Mouse (Mus musculus): ENCODE measurements around the gene Trim41. TPM values are rescaled to one million over a fixed set of nuclear protein-coding genes. Genes with fewer than 3 reads are reported as not detected.

Trim41 gene
- polyA plus RNA-seq, 1 experiment from 2014 or later = 5.7 TPM

GRCm38 (mm10) chr11:48815851-48816250 lies 1.3 kb downstream of the Trim41 start:
- WGBS = 81% methylated on average over 16 of the region's 16 CpGs
- Histone ChIP-seq H3K9me3 (ENCODE audit: control insufficient read depth, low read length) (no peaks in the 10 kb centered on the region), H3K27me3 (ENCODE audit: control insufficient read depth, insufficient read depth, low read length) (no peaks in the 10 kb centered on the region)

DNA sequence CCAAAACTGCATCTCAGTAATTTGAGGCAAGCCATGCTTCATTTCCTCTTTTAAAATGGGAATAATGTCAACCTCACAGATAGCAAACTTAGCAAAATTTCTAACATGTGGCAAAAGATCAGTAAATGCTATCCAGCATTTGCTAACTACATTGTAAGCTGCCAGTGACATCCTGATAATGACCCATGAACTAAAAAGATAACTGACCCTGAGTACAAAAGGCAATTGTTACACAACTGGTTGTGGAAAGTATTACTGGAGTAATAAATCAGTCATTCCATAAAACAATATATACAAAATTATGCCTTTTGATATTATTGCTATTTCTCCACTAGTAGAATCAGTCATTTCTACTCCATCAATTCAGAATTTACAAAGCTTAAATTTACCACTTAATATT lies 3.4 kb downstream of the Trim41 start:
- DNase-seq (ENCODE audit: low spot score) (no peak), ATAC-seq (ENCODE audit: insufficient number of reproducible peaks, low FRiP score, low TSS enrichment, low read depth) (no peak)
- peaks cover 8% of the 10 kb centered on the region for H3K36me3 ChIP-seq (ENCODE audit: control insufficient read depth, insufficient read depth, low read length)
- 0 out of 2 replicates have a peak, but pooled peaks cover 3% of the 10 kb centered on the region for H3K4me1 ChIP-seq (ENCODE audit: control insufficient read depth, insufficient read depth, low read length)
- no peak overlapping the region for H3K4me3 ChIP-seq (ENCODE audit: low read depth, low read length)
- H3K27me3 ChIP-seq (ENCODE audit: control insufficient read depth, insufficient read depth, low read length) = no peaks in the 10 kb centered on the region
- no peak overlapping the region for H3K27ac ChIP-seq (replicated peaks; ENCODE audit: low read depth, low read length)
- H3K4me2 ChIP-seq (ENCODE audit: low read depth, severe bottlenecking) = no peak overlapping the region
- no peak overlapping the region for H3K9ac ChIP-seq (ENCODE audit: low read length)
- no peaks in the 10 kb centered on the region for H3K9me3 ChIP-seq (ENCODE audit: control insufficient read depth, low read length)

More at GRCm38 (mm10) chr11:48815851-48816250, 1.3 kb downstream of the Trim41 start:
- H3K4me1 ChIP-seq (ENCODE audit: control insufficient read depth, insufficient read depth, low read length) = 0 out of 2 replicates have a peak, but pooled peaks cover 3% of the 10 kb centered on the region
- no peak overlapping the region for H3K27ac ChIP-seq (replicated peaks; ENCODE audit: low read depth, low read length)
- ATAC-seq (ENCODE audit: insufficient number of reproducible peaks, low FRiP score, low TSS enrichment, low read depth) (no peak), DNase-seq (ENCODE audit: low spot score) (no peak)
- peak overlapping the region; percentile 76 for H3K4me2 ChIP-seq (ENCODE audit: low read depth, severe bottlenecking)
- H3K36me3 ChIP-seq (ENCODE audit: control insufficient read depth, insufficient read depth, low read length) = peaks cover 4% of the 10 kb centered on the region; the same call in 1 of the 2 replicates
- peak overlapping the region; percentile 66 for H3K4me3 ChIP-seq (ENCODE audit: low read depth, low read length)
- no peak overlapping the region; the same call in 1 of the 2 replicates for H3K9ac ChIP-seq (ENCODE audit: low read length)

DNA sequence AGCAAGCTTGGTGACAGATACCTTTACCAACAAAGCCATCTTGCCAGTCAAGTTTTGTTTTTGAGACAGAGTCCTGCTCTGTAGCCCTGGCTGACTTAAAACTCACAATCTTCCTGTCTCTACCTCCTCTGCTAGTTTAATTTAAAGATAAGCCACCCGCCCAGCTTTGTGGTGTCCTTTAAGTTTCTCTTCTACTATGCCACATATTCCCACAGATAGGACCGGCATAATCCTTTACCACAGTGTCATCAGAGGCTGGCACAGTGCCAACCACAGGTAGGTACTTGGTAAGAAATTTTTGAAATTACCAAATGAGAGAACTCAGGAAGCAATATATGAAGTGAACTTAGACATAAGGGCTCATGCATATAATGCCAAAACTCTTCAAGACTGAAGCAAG lies 7.0 kb downstream of the Trim41 start:
- no peak overlapping the region for H3K9ac ChIP-seq (ENCODE audit: low read length)
- no peaks in the 10 kb centered on the region for H3K9me3 ChIP-seq (ENCODE audit: control insufficient read depth, low read length)
- no peak overlapping the region for H3K4me3 ChIP-seq (ENCODE audit: low read depth, low read length)
- ATAC-seq (ENCODE audit: insufficient number of reproducible peaks, low FRiP score, low TSS enrichment, low read depth) = no peak
- no peak for DNase-seq (ENCODE audit: low spot score)
- H3K27ac ChIP-seq (replicated peaks; ENCODE audit: low read depth, low read length) = no peak overlapping the region
- no peaks in the 10 kb centered on the region for H3K4me1 ChIP-seq (ENCODE audit: control insufficient read depth, insufficient read depth, low read length)
- 95% methylated on average over 2 of the region's 2 CpGs for WGBS
- H3K4me2 ChIP-seq (ENCODE audit: low read depth, severe bottlenecking) = no peak overlapping the region
- no peaks in the 10 kb centered on the region for H3K27me3 ChIP-seq (ENCODE audit: control insufficient read depth, insufficient read depth, low read length)
- peaks cover 14% of the 10 kb centered on the region for H3K36me3 ChIP-seq (ENCODE audit: control insufficient read depth, insufficient read depth, low read length)

GRCm38 (mm10) chr11:48809434-48809830 lies 7.7 kb downstream of the Trim41 start:
- no peak for DNase-seq (ENCODE audit: low spot score)
- H3K4me1 ChIP-seq (ENCODE audit: control insufficient read depth, insufficient read depth, low read length) = no peaks in the 10 kb centered on the region
- no peaks in the 10 kb centered on the region for H3K9me3 ChIP-seq (ENCODE audit: control insufficient read depth, low read length)
- 69% methylated on average over 4 of the region's 4 CpGs for WGBS
- H3K27me3 ChIP-seq (ENCODE audit: control insufficient read depth, insufficient read depth, low read length) = no peaks in the 10 kb centered on the region
- H3K36me3 ChIP-seq (ENCODE audit: control insufficient read depth, insufficient read depth, low read length) = peaks cover 20% of the 10 kb centered on the region
- ATAC-seq (ENCODE audit: insufficient number of reproducible peaks, low FRiP score, low TSS enrichment, low read depth) = no peak
- H3K9ac ChIP-seq (ENCODE audit: low read length) = no peak overlapping the region
- H3K4me3 ChIP-seq (ENCODE audit: low read depth, low read length) = no peak overlapping the region
- H3K27ac ChIP-seq (replicated peaks; ENCODE audit: low read depth, low read length) = no peak overlapping the region
- H3K4me2 ChIP-seq (ENCODE audit: low read depth, severe bottlenecking) = no peak overlapping the region

DNA sequence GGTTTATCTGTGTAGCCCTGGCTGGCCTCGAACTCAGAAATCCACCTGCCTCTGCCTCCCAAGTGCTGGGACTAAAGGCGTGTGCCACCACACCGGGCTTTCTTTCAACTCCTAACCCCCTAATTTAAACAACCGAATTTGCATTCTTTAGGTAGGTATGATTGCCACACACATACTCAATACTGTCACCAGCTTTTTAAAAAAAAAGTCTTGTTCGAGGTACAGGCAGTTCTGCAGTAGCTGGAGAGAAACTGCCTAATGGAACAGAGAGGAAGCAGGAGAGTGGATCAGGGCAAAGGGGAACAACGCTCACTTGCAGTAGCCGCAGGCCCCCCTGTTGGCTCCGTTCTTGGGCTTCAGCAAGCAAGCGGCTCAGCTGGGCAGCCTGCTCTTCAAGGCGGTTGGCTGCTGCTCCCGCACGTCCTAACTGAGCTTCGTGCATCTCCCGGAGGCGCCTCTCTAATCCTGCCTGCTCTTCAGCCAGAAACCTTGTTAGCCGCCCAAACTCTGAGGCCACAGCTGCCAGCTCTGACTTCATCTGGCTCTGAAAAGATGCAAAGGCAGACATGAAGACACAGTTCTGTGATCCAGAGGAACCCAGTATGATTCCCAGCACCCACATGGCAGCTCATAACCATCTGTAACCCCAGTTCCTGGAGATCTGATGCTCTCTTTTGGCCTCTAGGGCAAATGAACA lies 8.3 kb downstream of the Trim41 start:
- Histone ChIP-seq H3K9ac (ENCODE audit: low read length) (no peak overlapping the region), H3K4me1 (ENCODE audit: control insufficient read depth, insufficient read depth, low read length) (no peaks in the 10 kb centered on the region), H3K4me3 (ENCODE audit: low read depth, low read length) (no peak overlapping the region), H3K9me3 (ENCODE audit: control insufficient read depth, low read length) (no peaks in the 10 kb centered on the region), H3K27ac (replicated peaks; ENCODE audit: low read depth, low read length) (no peak overlapping the region), H3K4me2 (ENCODE audit: low read depth, severe bottlenecking) (no peak overlapping the region), H3K36me3 (ENCODE audit: control insufficient read depth, insufficient read depth, low read length) (peaks cover 25% of the 10 kb centered on the region), H3K27me3 (ENCODE audit: control insufficient read depth, insufficient read depth, low read length) (no peaks in the 10 kb centered on the region)
- ATAC-seq (ENCODE audit: insufficient number of reproducible peaks, low FRiP score, low TSS enrichment, low read depth) (no peak), DNase-seq (ENCODE audit: low spot score) (no peak)
- WGBS = 75% methylated on average over 16 of the region's 16 CpGs

DNA sequence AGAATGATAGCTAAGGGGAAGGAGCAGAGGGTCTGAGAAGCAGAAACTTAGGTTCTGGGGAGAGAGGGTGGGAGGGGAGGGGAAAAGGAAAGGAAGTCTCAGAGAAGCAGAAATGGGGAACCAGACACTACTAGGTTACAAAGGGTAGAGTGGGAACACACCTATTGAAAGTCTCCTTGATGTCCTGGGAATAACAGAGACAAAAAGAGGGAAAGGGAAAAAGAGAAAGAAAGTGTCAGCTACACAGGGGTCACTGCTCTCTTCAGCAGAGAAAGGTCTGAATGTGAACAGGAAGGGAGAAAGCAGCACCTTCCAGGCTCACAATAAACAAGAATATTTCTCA lies 8.9 kb downstream of the Trim41 start:
- H3K9ac ChIP-seq (ENCODE audit: low read length) = no peak overlapping the region
- H3K36me3 ChIP-seq (ENCODE audit: control insufficient read depth, insufficient read depth, low read length) = peaks cover 30% of the 10 kb centered on the region
- no peaks in the 10 kb centered on the region for H3K9me3 ChIP-seq (ENCODE audit: control insufficient read depth, low read length)
- H3K27me3 ChIP-seq (ENCODE audit: control insufficient read depth, insufficient read depth, low read length) = no peaks in the 10 kb centered on the region
- no peaks in the 10 kb centered on the region for H3K4me1 ChIP-seq (ENCODE audit: control insufficient read depth, insufficient read depth, low read length)
- H3K4me2 ChIP-seq (ENCODE audit: low read depth, severe bottlenecking) = no peak overlapping the region
- H3K4me3 ChIP-seq (ENCODE audit: low read depth, low read length) = no peak overlapping the region
- no peak overlapping the region for H3K27ac ChIP-seq (replicated peaks; ENCODE audit: low read depth, low read length)
- ATAC-seq (ENCODE audit: insufficient number of reproducible peaks, low FRiP score, low TSS enrichment, low read depth) (no peak), DNase-seq (ENCODE audit: low spot score) (no peak)

GRCm38 (mm10) chr11:48807563-48808303 lies 9.4 kb downstream of the Trim41 start:
- no peaks in the 10 kb centered on the region for H3K4me1 ChIP-seq (ENCODE audit: control insufficient read depth, insufficient read depth, low read length)
- WGBS = 67% methylated on average over 14 of the region's 14 CpGs
- H3K9me3 ChIP-seq (ENCODE audit: control insufficient read depth, low read length) = no peaks in the 10 kb centered on the region
- H3K4me2 ChIP-seq (ENCODE audit: low read depth, severe bottlenecking) = no peak overlapping the region
- ATAC-seq (ENCODE audit: insufficient number of reproducible peaks, low FRiP score, low TSS enrichment, low read depth) (peak; percentile 49; the same call in 1 of the 2 replicates), DNase-seq (ENCODE audit: low spot score) (peak; percentile 46)
- H3K4me3 ChIP-seq (ENCODE audit: low read depth, low read length) = no peak overlapping the region
- no peak overlapping the region for H3K9ac ChIP-seq (ENCODE audit: low read length)
- no peaks in the 10 kb centered on the region for H3K27me3 ChIP-seq (ENCODE audit: control insufficient read depth, insufficient read depth, low read length)
- H3K36me3 ChIP-seq (ENCODE audit: control insufficient read depth, insufficient read depth, low read length) = peaks cover 29% of the 10 kb centered on the region
- H3K27ac ChIP-seq (replicated peaks; ENCODE audit: low read depth, low read length) = no peak overlapping the region

- DNase-seq (ENCODE audit: low spot score) (no peak), ATAC-seq (ENCODE audit: insufficient number of reproducible peaks, low FRiP score, low TSS enrichment, low read depth) (peak; percentile 62)
- 59% methylated on average over 21 of the region's 21 CpGs for WGBS
- Histone ChIP-seq H3K27ac (replicated peaks; ENCODE audit: low read depth, low read length) (no peak overlapping the region), H3K4me3 (ENCODE audit: low read depth, low read length) (no peak overlapping the region), H3K4me1 (ENCODE audit: control insufficient read depth, insufficient read depth, low read length) (peaks cover 5% of the 10 kb centered on the region), H3K36me3 (ENCODE audit: control insufficient read depth, insufficient read depth, low read length) (peaks cover 34% of the 10 kb centered on the region), H3K9ac (ENCODE audit: low read length) (no peak overlapping the region), H3K9me3 (ENCODE audit: control insufficient read depth, low read length) (no peaks in the 10 kb centered on the region), H3K4me2 (ENCODE audit: low read depth, severe bottlenecking) (no peak overlapping the region), H3K27me3 (ENCODE audit: control insufficient read depth, insufficient read depth, low read length) (no peaks in the 10 kb centered on the region)
Observed at GRCm38 (mm10) chr11:48806856-48807562, 10.1 kb downstream of the Trim41 start.
